ENCODE assay signal across 10 mouse cellular contexts in genomic region chr6:108145941-108146588, GRCm38 (mm10). TPM values are rescaled to one million over a fixed set of nuclear protein-coding genes. Genes with fewer than 3 reads are reported as not detected.
DNase-seq lines count a peak whose midpoint lies in the region; ATAC-seq and TF ChIP-seq lines count a peak whose summit lies in the region.
"Had no signal": no experiment of that assay in that cellular context is flagged by ENCODE, and none has a peak within 500 bp of the region (broad histone marks: within the 10 kb centered on the region; RNA-seq: fewer than 3 reads in every experiment).

No protein-coding gene starts in this region.

- H3K4me1 ChIP-seq in hindbrain, embryonic 16.5 days (ENCODE audit: control insufficient read depth, insufficient read depth, low read depth, low read length): peaks cover 2% of the 10 kb centered on the region; the same call in 1 of the 2 replicates
- peaks cover 13% of the 10 kb centered on the region for H3K4me1 ChIP-seq in midbrain, embryonic 13.5 days (replicated peaks)
- 0 out of 2 replicates have a peak, but pooled peaks cover 3% of the 10 kb centered on the region for H3K4me1 ChIP-seq in intestine, postnatal 0 days (replicated peaks; ENCODE audit: control insufficient read depth, insufficient read depth, low read length)
- H3K4me1 ChIP-seq: embryonic facial prominence, embryonic 13.5 days; heart, embryonic 10.5 days had no signal

- H3K4me2 ChIP-seq in hindbrain, embryonic 16.5 days (ENCODE audit: low read length): no peak overlapping the region
- H3K4me2 ChIP-seq in midbrain, embryonic 13.5 days (replicated peaks): no peak overlapping the region
- no peak overlapping the region for H3K4me2 ChIP-seq in intestine, postnatal 0 days (replicated peaks; ENCODE audit: low read depth)
- H3K4me2 ChIP-seq: embryonic facial prominence, embryonic 13.5 days had no signal

- TF ChIP-seq CTCF in intestine, postnatal 0 days (IDR thresholded peaks at IDR 0.05; ENCODE audit: low read depth): no peak

- DNase-seq in frontal cortex, postnatal 14 days (ENCODE audit: low spot score in 2 of 2): no peak
- peak; percentile 81 for DNase-seq in embryo, embryonic 10 days (ENCODE audit: low spot score)
- DNase-seq in gastrocnemius, adult 8-10 months (ENCODE audit: low spot score in 2 of 2): no peak
- DNase-seq in ovary, postnatal 36 days (ENCODE audit: low spot score): no peak

- peak; percentile 18; the same call in 1 of the 2 replicates for ATAC-seq in frontal cortex, adult (ENCODE audit: low TSS enrichment)
- peak; percentile 95 for ATAC-seq in hindbrain, embryonic 16.5 days
- ATAC-seq in midbrain, embryonic 13.5 days: peak; percentile 93
- no peak for ATAC-seq in intestine, postnatal 0 days

- no peak overlapping the region for H3K4me3 ChIP-seq in hindbrain, embryonic 16.5 days (ENCODE audit: low read length)
- H3K4me3 ChIP-seq in midbrain, embryonic 13.5 days (replicated peaks): no peak overlapping the region
- H3K4me3 ChIP-seq in intestine, postnatal 0 days (ENCODE audit: low read depth, low read length): no peak overlapping the region
- H3K4me3 ChIP-seq: embryonic facial prominence, embryonic 13.5 days; heart, embryonic 10.5 days had no signal

- 28% methylated on average over 7 of the region's 7 CpGs for WGBS in hindbrain, embryonic 16.5 days
- 28% methylated on average over 7 of the region's 7 CpGs for WGBS in midbrain, embryonic 13.5 days
- WGBS in intestine, postnatal 0 days: 85% methylated on average over 7 of the region's 7 CpGs

- H3K36me3 ChIP-seq in hindbrain, embryonic 16.5 days (ENCODE audit: control insufficient read depth, insufficient read depth, low read length): no peaks in the 10 kb centered on the region
- H3K36me3 ChIP-seq in midbrain, embryonic 13.5 days: peaks cover 7% of the 10 kb centered on the region; the same call in 1 of the 2 replicates
- H3K36me3 ChIP-seq in intestine, postnatal 0 days (ENCODE audit: control insufficient read depth, insufficient read depth): no peaks in the 10 kb centered on the region

- H3K9me3 ChIP-seq in hindbrain, embryonic 16.5 days (ENCODE audit: control insufficient read depth, low read length): no peaks in the 10 kb centered on the region
- H3K9me3 ChIP-seq in midbrain, embryonic 13.5 days: no peaks in the 10 kb centered on the region
- H3K9me3 ChIP-seq in intestine, postnatal 0 days (ENCODE audit: control insufficient read depth): no peaks in the 10 kb centered on the region
- H3K9me3 ChIP-seq: embryonic facial prominence, embryonic 13.5 days; heart, embryonic 10.5 days had no signal

- H3K9ac ChIP-seq in hindbrain, embryonic 16.5 days (ENCODE audit: low read depth, low read length): no peak overlapping the region
- H3K9ac ChIP-seq in midbrain, embryonic 13.5 days (replicated peaks): no peak overlapping the region
- H3K9ac ChIP-seq in intestine, postnatal 0 days (ENCODE audit: low read depth, low read length): no peak overlapping the region
- H3K9ac ChIP-seq: embryonic facial prominence, embryonic 13.5 days had no signal

- H3K27me3 ChIP-seq in hindbrain, embryonic 16.5 days (replicated peaks; ENCODE audit: control insufficient read depth, insufficient read depth, low read length): no peaks in the 10 kb centered on the region
- 0 out of 2 replicates have a peak, but pooled peaks cover 5% of the 10 kb centered on the region for H3K27me3 ChIP-seq in midbrain, embryonic 13.5 days
- H3K27me3 ChIP-seq in intestine, postnatal 0 days (replicated peaks; ENCODE audit: control insufficient read depth, insufficient read depth, low read length): no peaks in the 10 kb centered on the region
- H3K27me3 ChIP-seq: embryonic facial prominence, embryonic 13.5 days had no signal

- 0 out of 2 replicates have a peak overlapping the region, but pooled peaks have one; percentile 9 for H3K27ac ChIP-seq in hindbrain, embryonic 16.5 days (ENCODE audit: low read depth, low read length)
- H3K27ac ChIP-seq in midbrain, embryonic 13.5 days: no peak overlapping the region
- H3K27ac ChIP-seq in intestine, postnatal 0 days (ENCODE audit: low read depth, low read length): no peak overlapping the region
- H3K27ac ChIP-seq: embryonic facial prominence, embryonic 13.5 days; heart, embryonic 10.5 days had no signal

RNA-seq across cellular contexts. Expression of gene Sumf1, which starts 39.3 kb away (rescaled TPM):
- polyA plus RNA-seq in hindbrain, embryonic 16.5 days (2015; fragmentation: Nextera tagmentation; extraction: Ambion mirVana): 12.7 and 13.8 TPM in 2 replicates
- 9.5 and 10.5 TPM in 2 replicates for polyA plus RNA-seq in midbrain, embryonic 13.5 days (2015; fragmentation: Nextera tagmentation; extraction: Ambion mirVana)
- total RNA-seq in gastrocnemius, adult 8-10 months (2022): 1 to 10 TPM; 6.7 to 9.9 (median 7.6) TPM
- polyA plus RNA-seq in intestine, postnatal 0 days (2015; fragmentation: Nextera tagmentation; extraction: Ambion mirVana): 30.1 and 30.2 TPM in 2 replicates
